Mouse (Mus musculus): ENCODE results near the gene Nsrp1.

Nsrp1 gene

GRCm38 (mm10) chr11:77068825-77069224 is 9.4 kb downstream of the Nsrp1 start:
- in situ Hi-C loops (cut with MboI; ENCODE audit: unreplicated experiment in 2 of 2), result no loop called here

GRCm38 (mm10) chr11:77063406-77063805 is 14.8 kb downstream of the Nsrp1 start:
- in situ Hi-C loops (cut with MboI; ENCODE audit: unreplicated experiment in 2 of 2), result no loop called here

GRCm38 (mm10) chr11:77061951-77062350 is 16.3 kb downstream of the Nsrp1 start:
- in situ Hi-C loops (cut with MboI; ENCODE audit: unreplicated experiment in 2 of 2), result no loop called here

GRCm38 (mm10) chr11:77042816-77043215 is 35.4 kb downstream of the Nsrp1 start:
- in situ Hi-C loops (cut with MboI; ENCODE audit: unreplicated experiment in 2 of 2), result no loop called here

- in situ Hi-C loops (cut with MboI; ENCODE audit: unreplicated experiment in 2 of 2), result no loop called here
Observed at GRCm38 (mm10) chr11:77041891-77042290, 36.3 kb downstream of the Nsrp1 start.

- in situ Hi-C loops (cut with MboI; ENCODE audit: unreplicated experiment in 2 of 2), result no loop called here
Observed at GRCm38 (mm10) chr11:77031151-77031934, 46.9 kb downstream of the Nsrp1 start.

GRCm38 (mm10) chr11:77028157-77028556 is 50.1 kb downstream of the Nsrp1 start:
- in situ Hi-C loops (cut with MboI; ENCODE audit: unreplicated experiment in 2 of 2), result no loop called here

- in situ Hi-C loops (cut with MboI; ENCODE audit: unreplicated experiment in 2 of 2), result no loop called here
Observed at GRCm38 (mm10) chr11:77026559-77026958, 51.7 kb downstream of the Nsrp1 start.

GRCm38 (mm10) chr11:77021749-77022396 is 56.4 kb downstream of the Nsrp1 start:
- in situ Hi-C loops (cut with MboI; ENCODE audit: unreplicated experiment in 2 of 2), result no loop called here

- in situ Hi-C loops (cut with MboI; ENCODE audit: unreplicated experiment in 2 of 2), result no loop called here
Observed at GRCm38 (mm10) chr11:77019539-77019938, 58.7 kb downstream of the Nsrp1 start.

- in situ Hi-C loops (cut with MboI; ENCODE audit: unreplicated experiment in 2 of 2), result no loop called here
Observed at GRCm38 (mm10) chr11:77018046-77018445, 60.2 kb downstream of the Nsrp1 start.

GRCm38 (mm10) chr11:77010762-77011475 is 67.3 kb downstream of the Nsrp1 start:
- in situ Hi-C loops (cut with MboI; ENCODE audit: unreplicated experiment in 2 of 2), result no loop called here

- in situ Hi-C loops (cut with MboI; ENCODE audit: unreplicated experiment in 2 of 2), result no loop called here
Observed at GRCm38 (mm10) chr11:77009069-77010025, 68.9 kb downstream of the Nsrp1 start.

- in situ Hi-C loops (cut with MboI; ENCODE audit: unreplicated experiment in 2 of 2), result no loop called here
Observed at GRCm38 (mm10) chr11:77006616-77007015, 71.6 kb downstream of the Nsrp1 start.

- in situ Hi-C loops (cut with MboI; ENCODE audit: unreplicated experiment in 2 of 2), result no loop called here
Observed at GRCm38 (mm10) chr11:77005881-77006280, 72.4 kb downstream of the Nsrp1 start.

GRCm38 (mm10) chr11:77002361-77002760 is 75.9 kb downstream of the Nsrp1 start:
- in situ Hi-C loops (cut with MboI; ENCODE audit: unreplicated experiment in 2 of 2), result loop anchor here in 1 of 2 experiments (5.0 kb wide), 1 partner anchor 90 kb away; no protein-coding TSS in a partner anchor

GRCm38 (mm10) chr11:77000741-77001140 is 77.5 kb downstream of the Nsrp1 start:
- in situ Hi-C loops (cut with MboI; ENCODE audit: unreplicated experiment in 2 of 2), result loop anchor here in 1 of 2 experiments (5.0 kb wide), 1 partner anchor 92 kb away; no protein-coding TSS in a partner anchor

- in situ Hi-C loops (cut with MboI; ENCODE audit: unreplicated experiment in 2 of 2), result loop anchor here (10.0 to 25.0 kb wide), 2 partner anchors 456 to 464 kb away; partner anchors contain the start of gene Coro6 (in 1 of the 2)
Observed at GRCm38 (mm10) chr11:76998705-76999226, 79.5 kb downstream of the Nsrp1 start.

GRCm38 (mm10) chr11:76997916-76998704 is 80.1 kb downstream of the Nsrp1 start, which contains the start of gene Slc6a4:
Slc6a4 (plus strand) TSS chr11:76998603.
- in situ Hi-C loops (cut with MboI; ENCODE audit: unreplicated experiment in 2 of 2), result loop anchor here (10.0 to 25.0 kb wide), 2 partner anchors 457 to 464 kb away; partner anchors contain the start of gene Coro6 (in 1 of the 2)
